ENCODE assay signal across 8 mouse cellular contexts in the genomic region with DNA sequence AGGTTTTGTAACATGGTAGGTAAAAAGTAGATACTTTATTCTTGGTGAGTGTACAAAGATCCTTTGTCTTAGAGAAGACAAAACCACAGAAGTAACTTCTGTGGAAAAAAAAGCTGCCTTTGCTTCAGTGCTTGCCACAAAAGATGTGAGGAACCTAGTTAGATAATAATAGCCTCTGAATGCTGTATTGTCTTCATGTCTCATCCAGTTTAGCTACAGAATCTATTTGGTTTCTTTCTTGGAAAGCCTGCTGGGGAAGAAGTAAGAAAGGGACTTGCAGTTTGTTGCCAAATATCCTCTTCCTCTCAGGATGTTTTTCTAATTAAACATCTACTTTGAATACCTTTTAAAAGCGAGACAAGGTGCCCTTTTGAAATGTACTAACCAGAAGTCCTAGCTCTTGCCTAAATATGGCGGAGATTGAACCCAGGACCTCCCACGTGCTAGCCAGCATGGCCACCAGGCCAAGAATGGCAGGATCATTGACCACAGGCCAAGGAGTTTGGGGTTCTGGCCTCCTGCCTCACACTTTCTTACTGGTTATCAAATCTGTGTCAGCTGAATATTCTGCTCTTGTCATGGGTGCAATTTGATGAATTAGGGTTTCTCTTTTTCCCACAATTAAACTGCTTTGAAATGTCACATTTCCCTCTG. TPM values are rescaled to one million over a fixed set of nuclear protein-coding genes. Genes with fewer than 3 reads are reported as not detected.
A peak's percentile ranks its signal among the peaks of the same experiment; 100 is the strongest.
DNase-seq lines count a peak whose midpoint lies in the region; ATAC-seq and TF ChIP-seq lines count a peak whose summit lies in the region.

No protein-coding gene starts in this region.

- peaks cover 39% of the 10 kb centered on the region for H3K4me1 ChIP-seq in thymus, adult 2 months (replicated peaks; ENCODE audit: control insufficient read depth, insufficient read depth, low read length)
- peaks cover 57% of the 10 kb centered on the region for H3K4me1 ChIP-seq in forebrain, embryonic 13.5 days

- peak overlapping the region; percentile 83 for H3K27ac ChIP-seq in thymus, adult 2 months (ENCODE audit: control insufficient read depth, insufficient read depth, low read length)
- H3K27ac ChIP-seq in forebrain, embryonic 13.5 days = peak overlapping the region; percentile 98; the same call in 1 of the 2 replicates

- H3K9ac ChIP-seq in forebrain, embryonic 13.5 days = peak overlapping the region; percentile 87

- TF ChIP-seq CTCF in thymus, adult 2 months (IDR thresholded peaks at IDR 0.05; ENCODE audit: borderline replicate concordance, control insufficient read depth, extremely low read depth, insufficient read depth, low read length, poor library complexity) = no peak

- H3K9me3 ChIP-seq in forebrain, embryonic 13.5 days (replicated peaks) = no peaks in the 10 kb centered on the region

- no peak for ATAC-seq in forebrain, embryonic 13.5 days
- ATAC-seq in inflammation-experienced regulatory T-cells, adult 6 months = no peak
- ATAC-seq in megakaryocyte progenitor cell, adult 5-6 weeks (replicated peaks; ENCODE audit: poor library complexity) = no peak

- peak overlapping the region; percentile 74 for H3K4me2 ChIP-seq in forebrain, embryonic 13.5 days

- WGBS in thymus, adult 2 months = 47% methylated on average over 3 of the region's 3 CpGs
- WGBS in forebrain, embryonic 13.5 days = 2% methylated on average over 3 of the region's 3 CpGs

- TF ChIP-seq POLR2A in thymus, adult 2 months (IDR thresholded peaks at IDR 0.05; ENCODE audit: control insufficient read depth, extremely low read depth, insufficient read depth, low read length, poor library complexity) = no peak

- H3K36me3 ChIP-seq in thymus, adult 2 months (ENCODE audit: control insufficient read depth, insufficient read depth, low read length) = peaks cover 31% of the 10 kb centered on the region
- peaks cover 32% of the 10 kb centered on the region for H3K36me3 ChIP-seq in forebrain, embryonic 13.5 days (ENCODE audit: poor library complexity, severe bottlenecking)

- H3K4me3 ChIP-seq in thymus, adult 2 months (ENCODE audit: control insufficient read depth, insufficient read depth, low read length) = no peak overlapping the region; the same call in 1 of the 2 replicates
- peak overlapping the region; percentile 83 for H3K4me3 ChIP-seq in forebrain, embryonic 13.5 days

- no peaks in the 10 kb centered on the region for H3K27me3 ChIP-seq in thymus, adult 2 months (ENCODE audit: control insufficient read depth, insufficient read depth, low read length)
- H3K27me3 ChIP-seq in forebrain, embryonic 13.5 days = no peaks in the 10 kb centered on the region

- no peak for DNase-seq in thymus, adult 2 months
- DNase-seq in thymus, postnatal 0 days (ENCODE audit: low spot score) = no peak
- peak; percentile 57 for DNase-seq in kidney, adult 9 months
- peak; percentile 52 for DNase-seq in neural tube, embryonic 10.5 days (ENCODE audit: extremely low spot score, low spot score)
- DNase-seq in ovary, postnatal 14 days (ENCODE audit: low spot score) = no peak

RNA-seq across cellular contexts. Expression of a gene that starts 2.0 kb away (rescaled TPM):
- 296 and 344 TPM in 2 replicates for polyA plus RNA-seq in thymus, adult 2 months (2012; rRNA removed)
- 700 and 780 TPM in 2 replicates for polyA plus RNA-seq in thymus, postnatal 0 days (2015; fragmentation: Nextera tagmentation; extraction: Ambion mirVana)
- polyA plus RNA-seq in forebrain, embryonic 13.5 days (2015; fragmentation: Nextera tagmentation; extraction: Ambion mirVana) = 1,143 and 1,198 TPM in 2 replicates
- 100 to 1,000 TPM; 503 to 566 (median 560) TPM for polyA plus RNA-seq in inflammation-experienced regulatory T-cells, adult 6 months (2017; shearing (Covaris generic))
- total RNA-seq in megakaryocyte progenitor cell, adult 5-6 weeks (2015) = 336 and 338 TPM in 2 replicates
- total RNA-seq in megakaryocyte progenitor cell, adult 5-6 weeks (2017) = 357 and 368 TPM in 2 replicates

RNA-seq across cellular contexts. Expression of a gene that starts 37.4 kb away (rescaled TPM):
- polyA plus RNA-seq in thymus, adult 2 months (2012; rRNA removed) = 0.31 and 0.40 TPM in 2 replicates
- polyA plus RNA-seq in thymus, postnatal 0 days (2015; fragmentation: Nextera tagmentation; extraction: Ambion mirVana) = 0.30 and 0.93 TPM in 2 replicates
- 0.16 TPM in 1 of 2 replicates, not detected in the other for polyA plus RNA-seq in forebrain, embryonic 13.5 days (2015; fragmentation: Nextera tagmentation; extraction: Ambion mirVana)
- not detected for polyA plus RNA-seq in inflammation-experienced regulatory T-cells, adult 6 months (2017; shearing (Covaris generic))
- total RNA-seq in megakaryocyte progenitor cell, adult 5-6 weeks (2015) = 1.2 TPM in 1 of 2 replicates, not detected in the other
- 0.79 TPM in 1 of 2 replicates, not detected in the other for total RNA-seq in megakaryocyte progenitor cell, adult 5-6 weeks (2017)

RNA-seq across cellular contexts. Expression of a gene that starts 42.9 kb away (rescaled TPM):
- 52.5 and 62.1 TPM in 2 replicates for polyA plus RNA-seq in thymus, adult 2 months (2012; rRNA removed)
- 9.8 and 13.6 TPM in 2 replicates for polyA plus RNA-seq in thymus, postnatal 0 days (2015; fragmentation: Nextera tagmentation; extraction: Ambion mirVana)
- 26.1 and 32.9 TPM in 2 replicates for polyA plus RNA-seq in forebrain, embryonic 13.5 days (2015; fragmentation: Nextera tagmentation; extraction: Ambion mirVana)
- polyA plus RNA-seq in inflammation-experienced regulatory T-cells, adult 6 months (2017; shearing (Covaris generic)) = 10 to 100 TPM; 10.1 to 32.0 (median 28.4) TPM
- 49.5 TPM in 2 replicates for total RNA-seq in megakaryocyte progenitor cell, adult 5-6 weeks (2015)
- 13.8 and 23.8 TPM in 2 replicates for total RNA-seq in megakaryocyte progenitor cell, adult 5-6 weeks (2017)

Comparison
In these comparisons a context has a peak if more than half of its experiments do, and no peak if none do; other contexts are left out.
1. DNase-seq: peak in kidney, adult 9 months (single experiment) and neural tube, embryonic 10.5 days (single experiment); none in thymus, adult 2 months (single experiment), thymus, postnatal 0 days (single experiment) and ovary, postnatal 14 days (single experiment).